ENCODE assay signal across 19 mouse cellular contexts in genomic region chr8:76998276-76998675, GRCm38 (mm10).
DNase-seq lines count a peak whose midpoint lies in the region; ATAC-seq and TF ChIP-seq lines count a peak whose summit lies in the region.
"Had no signal": no experiment of that assay in that cellular context is flagged by ENCODE, and none has a peak within 500 bp of the region (broad histone marks: within the 10 kb centered on the region; RNA-seq: fewer than 3 reads in every experiment).

No protein-coding gene starts in this region.

- no peak for DNase-seq in stomach, postnatal 0 days (ENCODE audit: low spot score)
- peak; percentile 61 for DNase-seq in large intestine, adult 2 months (ENCODE audit: low read depth, low spot score)
- no peak for DNase-seq in gastrocnemius, postnatal 4 days (ENCODE audit: low spot score in 2 of 2)
- DNase-seq in layer of hippocampus, adult 9-11 months: no peak
- DNase-seq in cerebellum, adult 18-20 months: no peak
- DNase-seq: adrenal gland, adult 2 months; adrenal gland, postnatal 10 days; adrenal gland, postnatal 25 days; cerebellum, adult 11 months; cerebellum, adult 2 months; cerebellum, adult 9-10 months; cerebellum, postnatal 10 days; cerebellum, postnatal 25 days had no signal

- no peak overlapping the region for H3K9ac ChIP-seq in stomach, embryonic 15.5 days
- no peak overlapping the region for H3K9ac ChIP-seq in stomach, postnatal 0 days (ENCODE audit: low read length)
- H3K9ac ChIP-seq in intestine, embryonic 16.5 days (ENCODE audit: low read depth, low read length): no peak overlapping the region
- H3K9ac ChIP-seq: embryonic facial prominence, embryonic 12.5 days; forebrain, embryonic 13.5 days; forebrain, embryonic 15.5 days had no signal

- 73% methylated on average over 4 of the region's 4 CpGs for WGBS in stomach, embryonic 15.5 days
- WGBS in stomach, postnatal 0 days: 65% methylated on average over 4 of the region's 4 CpGs
- 72% methylated on average over 4 of the region's 4 CpGs for WGBS in intestine, embryonic 16.5 days
- WGBS in large intestine, adult 2 months: 46% methylated on average over 4 of the region's 4 CpGs

- no peaks in the 10 kb centered on the region for H3K36me3 ChIP-seq in stomach, embryonic 15.5 days
- H3K36me3 ChIP-seq in stomach, postnatal 0 days (ENCODE audit: control insufficient read depth, insufficient read depth, low read length): no peaks in the 10 kb centered on the region
- no peaks in the 10 kb centered on the region for H3K36me3 ChIP-seq in intestine, embryonic 16.5 days (ENCODE audit: control insufficient read depth, insufficient read depth, low read length)
- H3K36me3 ChIP-seq: embryonic facial prominence, embryonic 10.5 days; embryonic facial prominence, embryonic 12.5 days; forebrain, embryonic 15.5 days had no signal

- H3K9me3 ChIP-seq in stomach, embryonic 15.5 days: no peaks in the 10 kb centered on the region
- H3K9me3 ChIP-seq in stomach, postnatal 0 days (ENCODE audit: control insufficient read depth, low read length): no peaks in the 10 kb centered on the region
- no peaks in the 10 kb centered on the region for H3K9me3 ChIP-seq in intestine, embryonic 16.5 days (ENCODE audit: control insufficient read depth, low read length)
- H3K9me3 ChIP-seq: embryonic facial prominence, embryonic 10.5 days; embryonic facial prominence, embryonic 12.5 days; forebrain, embryonic 13.5 days; forebrain, embryonic 15.5 days had no signal

- H3K27me3 ChIP-seq in stomach, embryonic 15.5 days (replicated peaks): no peaks in the 10 kb centered on the region
- H3K27me3 ChIP-seq in stomach, postnatal 0 days (ENCODE audit: control insufficient read depth, insufficient read depth, low read length): no peaks in the 10 kb centered on the region
- H3K27me3 ChIP-seq in intestine, embryonic 16.5 days (replicated peaks; ENCODE audit: control insufficient read depth, insufficient read depth, low read length): no peaks in the 10 kb centered on the region
- H3K27me3 ChIP-seq: embryonic facial prominence, embryonic 12.5 days; forebrain, embryonic 13.5 days; forebrain, embryonic 15.5 days had no signal

- peak; percentile 43; the same call in 1 of the 2 replicates for ATAC-seq in stomach, embryonic 15.5 days (ENCODE audit: insufficient read depth, low FRiP score, low read depth)
- no peak for ATAC-seq in stomach, postnatal 0 days (ENCODE audit: low FRiP score, low TSS enrichment)
- peak; percentile 86 for ATAC-seq in intestine, embryonic 16.5 days
- ATAC-seq: forebrain, embryonic 13.5 days; forebrain, embryonic 15.5 days had no signal

- no peak overlapping the region for H3K4me2 ChIP-seq in stomach, embryonic 15.5 days
- no peak overlapping the region for H3K4me2 ChIP-seq in stomach, postnatal 0 days (replicated peaks; ENCODE audit: low read depth)
- no peak overlapping the region for H3K4me2 ChIP-seq in intestine, embryonic 16.5 days (ENCODE audit: low read depth, low read length)
- H3K4me2 ChIP-seq: embryonic facial prominence, embryonic 12.5 days; forebrain, embryonic 13.5 days; forebrain, embryonic 15.5 days had no signal

- no peak overlapping the region for H3K4me3 ChIP-seq in stomach, embryonic 15.5 days (replicated peaks)
- no peak overlapping the region for H3K4me3 ChIP-seq in stomach, postnatal 0 days (ENCODE audit: low read depth, low read length)
- no peak overlapping the region for H3K4me3 ChIP-seq in intestine, embryonic 16.5 days (ENCODE audit: low read length)
- H3K4me3 ChIP-seq: embryonic facial prominence, embryonic 10.5 days; embryonic facial prominence, embryonic 12.5 days; forebrain, embryonic 13.5 days; forebrain, embryonic 15.5 days had no signal

- H3K4me1 ChIP-seq in stomach, embryonic 15.5 days: no peaks in the 10 kb centered on the region
- no peaks in the 10 kb centered on the region for H3K4me1 ChIP-seq in stomach, postnatal 0 days (replicated peaks; ENCODE audit: control insufficient read depth, insufficient read depth)
- H3K4me1 ChIP-seq in intestine, embryonic 16.5 days (ENCODE audit: control insufficient read depth, insufficient read depth, low read length): no peaks in the 10 kb centered on the region
- H3K4me1 ChIP-seq: embryonic facial prominence, embryonic 10.5 days; embryonic facial prominence, embryonic 12.5 days; forebrain, embryonic 13.5 days; forebrain, embryonic 15.5 days had no signal

- TF ChIP-seq CTCF in stomach, postnatal 0 days (IDR thresholded peaks at IDR 0.05; ENCODE audit: low read depth): no peak

- no peak overlapping the region for H3K27ac ChIP-seq in stomach, embryonic 15.5 days
- H3K27ac ChIP-seq in stomach, postnatal 0 days (replicated peaks): no peak overlapping the region
- no peak overlapping the region for H3K27ac ChIP-seq in intestine, embryonic 16.5 days (ENCODE audit: low read length)
- H3K27ac ChIP-seq: embryonic facial prominence, embryonic 10.5 days; embryonic facial prominence, embryonic 12.5 days; forebrain, embryonic 13.5 days; forebrain, embryonic 15.5 days had no signal

- TF ChIP-seq EP300 in stomach, postnatal 0 days (optimal IDR thresholded peaks at IDR 0.05): no peak
